Mouse (Mus musculus) kidney, adult 9 months (tissue): ENCODE data around the gene Vamp2.
A peak's percentile ranks its signal among the peaks of the same experiment; 100 is the strongest.
"Not testable (repeated sequence)": the region's sequence is repeated elsewhere in the genome, so short reads cannot be mapped to it uniquely, and the experiment has no call there.

Experiments used
- DNase-seq: peaks from one replicate; pipeline ENCODE4 v3.0.0; 2022

The Vamp2 gene

GRCm38 (mm10) chr11:69086390-69086789 lies 1.9 kb upstream of the Vamp2 start:
- DNase-seq: no peak

GRCm38 (mm10) chr11:69087082-69087481 lies 1.2 kb upstream of the Vamp2 start:
- no peak for DNase-seq

GRCm38 (mm10) chr11:69087597-69087996 lies 693 bp upstream of the Vamp2 start:
- no peak for DNase-seq

- no peak for DNase-seq
These were observed 746 bp downstream of the Vamp2 start for GRCm38 (mm10) chr11:69088856-69089615.

- no peak for DNase-seq
These were observed 1.5 kb downstream of the Vamp2 start for GRCm38 (mm10) chr11:69089616-69090290.

- DNase-seq: no peak
These were observed 2.1 kb downstream of the Vamp2 start for GRCm38 (mm10) chr11:69090367-69090766.

- no peak for DNase-seq
These were observed 3.5 kb downstream of the Vamp2 start for GRCm38 (mm10) chr11:69091566-69092385.

- peak; percentile 97 for DNase-seq
These were observed 4.1 kb downstream of the Vamp2 start for GRCm38 (mm10) chr11:69092386-69092751.

- peak; percentile 54 for DNase-seq
These were observed 4.6 kb downstream of the Vamp2 start for GRCm38 (mm10) chr11:69092871-69093270.

- DNase-seq: not testable (repeated sequence)
These were observed 5.6 kb downstream of the Vamp2 start for GRCm38 (mm10) chr11:69093856-69094255.

GRCm38 (mm10) chr11:69094697-69095429 lies 6.6 kb downstream of the Vamp2 start, which contains the start of gene Per1:
Per1 (plus strand) TSS chr11:69095217.
- DNase-seq: peak; percentile 100

- peak; percentile 66 for DNase-seq
These were observed 7.4 kb downstream of the Vamp2 start for GRCm38 (mm10) chr11:69095511-69096231.

GRCm38 (mm10) chr11:69096360-69096986 lies 8.2 kb downstream of the Vamp2 start:
- DNase-seq: no peak

- peak; percentile 100 for DNase-seq
These were observed 9.0 kb downstream of the Vamp2 start for GRCm38 (mm10) chr11:69096987-69097900.

GRCm38 (mm10) chr11:69098039-69098761 lies 9.9 kb downstream of the Vamp2 start:
- DNase-seq: no peak

GRCm38 (mm10) chr11:69098762-69099091 lies 10.4 kb downstream of the Vamp2 start:
- DNase-seq: peak; percentile 99

- peak; percentile 87 for DNase-seq
These were observed 11.1 kb downstream of the Vamp2 start for GRCm38 (mm10) chr11:69099177-69099914.

- DNase-seq: peak; percentile 91
These were observed 11.6 kb downstream of the Vamp2 start for GRCm38 (mm10) chr11:69099915-69100345.
